Mouse (Mus musculus) retina, embryonic 14.5 days (tissue): ENCODE data around the gene Acan.

Source experiments
- DNase-seq: peaks from one replicate; pipeline ENCODE4 v3.0.0-alpha.2; 2015; ENCODE audit warnings: low spot score

Gene Acan

DNA sequence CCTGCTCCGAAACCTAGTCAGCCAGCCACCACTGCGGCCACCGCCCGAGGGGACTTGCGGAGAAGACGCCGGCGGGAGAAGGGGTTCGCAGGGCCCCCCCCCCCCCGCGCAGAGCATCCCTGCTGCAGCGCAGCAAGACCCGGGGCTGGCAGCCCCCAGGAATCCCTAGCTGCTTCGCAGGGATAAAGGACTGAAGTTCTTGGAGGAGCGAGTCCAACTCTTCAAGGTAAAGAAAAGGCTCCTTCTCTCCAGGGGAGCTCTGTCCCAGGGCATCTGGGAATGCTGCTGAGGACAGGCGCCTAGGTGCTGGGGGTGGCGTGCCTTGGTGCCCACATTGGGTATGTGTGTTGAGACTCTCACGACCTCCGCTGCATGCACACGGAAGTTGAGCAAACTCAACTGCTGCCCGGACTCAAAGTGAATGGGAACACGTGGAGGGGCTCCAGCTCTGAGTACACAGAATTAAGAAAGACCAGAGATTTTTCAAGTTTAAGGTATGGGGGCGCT lies at the start of gene Acan:
Gene Acan (plus strand): TSS at position 101 of the 507 bp plus-strand sequence.
- peak; percentile 12 for DNase-seq

DNA sequence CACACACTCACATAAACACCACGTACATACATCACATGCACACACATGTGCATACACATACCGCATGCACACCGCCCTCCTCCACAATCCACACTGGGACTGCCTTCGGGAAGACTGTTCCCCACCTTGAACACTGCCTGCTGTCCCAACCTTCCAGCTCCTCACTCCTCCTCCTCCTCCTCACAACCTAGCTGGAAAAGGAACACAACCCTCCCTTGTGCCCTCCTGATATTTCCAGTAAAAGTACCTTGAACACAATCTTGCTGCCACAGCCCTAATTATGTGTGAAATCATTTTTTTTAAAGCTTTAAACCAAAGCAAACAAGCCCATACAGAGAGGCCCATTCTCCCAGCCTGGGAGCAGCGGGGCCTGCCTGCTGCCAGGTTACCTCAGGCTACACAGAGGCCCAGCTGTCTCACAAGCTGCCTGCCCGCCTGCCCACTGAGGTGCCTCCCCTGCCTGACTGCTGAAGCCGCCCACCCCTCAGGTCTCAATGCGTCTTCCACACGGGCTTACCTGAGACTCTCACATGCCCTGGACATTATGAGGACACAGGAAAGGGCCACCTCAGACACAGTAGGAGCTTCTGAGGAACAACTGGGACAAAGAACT lies 31.9 kb upstream of the Acan start:
- DNase-seq = no peak

DNA sequence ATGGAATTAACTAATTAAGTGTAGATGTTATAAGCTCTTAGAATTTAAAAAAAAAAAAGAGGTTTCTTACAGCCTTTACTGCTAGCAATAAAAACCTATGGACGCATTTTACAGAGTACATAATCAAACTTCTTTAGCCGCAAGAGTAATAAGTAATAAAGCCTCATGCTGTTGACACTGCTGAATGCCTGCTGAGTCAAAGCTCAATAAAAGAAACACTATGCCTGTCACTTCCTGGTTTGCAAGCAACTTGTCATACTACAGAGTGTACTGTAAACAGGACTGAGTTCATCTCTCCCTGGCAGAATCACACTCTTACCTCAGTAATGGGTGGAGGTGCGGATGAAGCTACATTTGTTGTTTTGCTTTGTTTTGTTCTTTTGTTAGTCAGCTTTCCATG lies 24.1 kb upstream of the Acan start:
- DNase-seq = no peak

GRCm38 (mm10) chr7:79033745-79034144 lies 19.5 kb upstream of the Acan start:
- no peak for DNase-seq

DNA sequence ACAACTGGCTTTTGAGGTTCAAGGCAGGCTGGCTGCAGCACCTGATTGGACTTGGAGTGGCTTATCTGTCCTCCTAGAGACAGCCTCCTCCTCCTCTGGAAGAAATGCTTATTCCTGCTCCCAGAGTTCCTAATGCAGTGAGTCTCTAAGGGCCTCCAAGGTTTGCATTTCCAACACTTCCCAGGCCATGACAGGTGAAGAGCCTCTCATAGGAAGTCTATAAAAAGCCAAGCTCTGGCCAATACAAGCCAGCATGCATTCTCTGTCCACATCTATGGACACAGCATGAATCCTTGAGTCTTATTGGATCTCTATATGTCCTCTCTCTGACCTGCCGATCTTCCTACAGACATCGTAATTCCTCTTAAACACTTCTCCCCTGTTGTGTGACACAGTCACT lies 18.8 kb upstream of the Acan start:
- DNase-seq = no peak

GRCm38 (mm10) chr7:79052081-79052480 lies 1.2 kb upstream of the Acan start:
- DNase-seq = no peak

- DNase-seq = peak; percentile 24
Observed at GRCm38 (mm10) chr7:79052521-79053382, 531 bp upstream of the Acan start.

- peak; percentile 14 for DNase-seq
Observed at GRCm38 (mm10) chr7:79054111-79054510, 828 bp downstream of the Acan start.

DNA sequence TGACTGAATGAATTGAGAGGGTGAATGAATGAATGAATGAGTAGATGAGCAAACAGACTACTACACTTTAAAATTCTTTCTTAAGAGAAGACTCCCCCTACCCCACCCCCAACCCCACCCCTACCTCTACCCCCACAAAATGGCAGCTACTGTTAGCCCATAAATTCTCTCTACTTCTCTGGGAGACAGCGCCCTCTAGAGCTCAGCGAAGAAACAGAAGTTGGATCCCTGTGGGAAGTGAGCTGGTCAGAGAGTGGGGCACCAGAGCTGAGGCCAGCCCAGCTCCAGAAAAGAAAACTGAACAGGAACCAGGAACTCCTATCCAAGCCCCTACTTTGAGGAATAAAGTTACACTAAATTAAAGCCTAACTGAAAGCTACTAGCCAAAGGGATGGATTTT lies 5.3 kb downstream of the Acan start:
- DNase-seq = no peak

GRCm38 (mm10) chr7:79067466-79067865 lies 14.2 kb downstream of the Acan start:
- no peak for DNase-seq

- DNase-seq = no peak
Observed at GRCm38 (mm10) chr7:79068231-79068630, 14.9 kb downstream of the Acan start.

DNA sequence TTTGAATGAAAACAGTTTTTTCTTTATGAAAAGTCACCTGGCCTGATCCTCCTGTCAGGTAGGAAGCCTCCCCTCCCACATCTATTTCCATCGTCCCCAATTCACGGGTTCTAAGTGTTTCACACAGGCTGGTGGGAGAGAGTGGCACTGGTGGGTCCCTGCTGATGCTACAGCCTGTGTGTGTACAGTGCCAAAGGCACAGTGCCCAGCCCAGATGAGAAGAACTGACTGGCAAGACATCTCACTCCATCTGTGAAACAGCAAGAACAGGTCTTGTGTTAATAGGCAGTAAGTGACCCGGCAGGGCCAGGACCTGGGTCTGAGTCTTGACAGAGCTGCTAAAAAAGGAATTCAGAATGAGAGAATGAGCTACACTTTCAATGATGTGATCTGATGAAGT lies 25.9 kb downstream of the Acan start:
- no peak for DNase-seq

GRCm38 (mm10) chr7:79080572-79081399 lies 27.5 kb downstream of the Acan start:
- DNase-seq = peak; percentile 88

- peak; percentile 13 for DNase-seq
Observed at GRCm38 (mm10) chr7:79089111-79089510, 35.8 kb downstream of the Acan start.

DNA sequence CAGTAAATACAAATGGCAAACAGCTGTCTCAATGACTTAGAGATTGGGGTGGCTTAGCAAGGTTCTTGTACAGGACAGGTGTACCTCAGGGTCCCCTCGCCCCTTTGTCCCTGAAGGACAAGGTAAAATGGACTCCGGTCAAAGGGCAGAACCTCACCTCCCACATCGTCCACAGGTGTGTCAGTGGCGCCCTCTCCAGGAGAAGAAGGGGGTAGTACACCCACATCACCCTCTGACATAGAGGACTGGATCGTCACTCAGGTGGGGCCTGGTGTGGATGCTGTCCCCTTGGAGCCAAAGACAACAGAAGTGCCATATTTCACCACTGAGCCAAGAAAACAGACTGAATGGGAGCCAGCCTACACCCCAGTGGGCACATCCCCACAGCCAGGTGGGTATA lies 43.2 kb downstream of the Acan start:
- DNase-seq = no peak

DNA sequence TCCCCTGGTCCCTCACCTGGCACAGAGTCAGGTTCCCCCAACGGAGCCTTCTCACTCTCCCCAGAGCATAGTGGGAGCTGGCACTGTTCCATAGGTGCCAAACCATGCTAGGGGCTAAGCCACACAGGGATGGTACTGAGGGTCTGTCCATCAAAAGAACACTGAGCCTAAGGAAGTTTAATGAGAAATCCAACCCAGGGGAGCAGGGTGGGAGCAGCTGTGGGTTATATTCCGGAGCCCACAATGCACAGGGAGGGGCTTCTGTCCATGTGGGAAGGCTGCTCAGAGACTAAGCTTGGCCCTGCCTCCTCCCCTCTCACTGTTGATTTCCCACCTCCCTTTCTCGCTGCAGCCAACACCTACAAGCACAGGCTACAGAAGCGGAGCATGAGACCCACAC lies 60.6 kb downstream of the Acan start:
- no peak for DNase-seq

GRCm38 (mm10) chr7:79123465-79123864 lies 70.2 kb downstream of the Acan start:
- DNase-seq = no peak

- peak; percentile 61 for DNase-seq
Observed at GRCm38 (mm10) chr7:79129883-79130282, 76.6 kb downstream of the Acan start.

GRCm38 (mm10) chr7:79130385-79130784 lies 77.1 kb downstream of the Acan start:
- no peak for DNase-seq

DNA sequence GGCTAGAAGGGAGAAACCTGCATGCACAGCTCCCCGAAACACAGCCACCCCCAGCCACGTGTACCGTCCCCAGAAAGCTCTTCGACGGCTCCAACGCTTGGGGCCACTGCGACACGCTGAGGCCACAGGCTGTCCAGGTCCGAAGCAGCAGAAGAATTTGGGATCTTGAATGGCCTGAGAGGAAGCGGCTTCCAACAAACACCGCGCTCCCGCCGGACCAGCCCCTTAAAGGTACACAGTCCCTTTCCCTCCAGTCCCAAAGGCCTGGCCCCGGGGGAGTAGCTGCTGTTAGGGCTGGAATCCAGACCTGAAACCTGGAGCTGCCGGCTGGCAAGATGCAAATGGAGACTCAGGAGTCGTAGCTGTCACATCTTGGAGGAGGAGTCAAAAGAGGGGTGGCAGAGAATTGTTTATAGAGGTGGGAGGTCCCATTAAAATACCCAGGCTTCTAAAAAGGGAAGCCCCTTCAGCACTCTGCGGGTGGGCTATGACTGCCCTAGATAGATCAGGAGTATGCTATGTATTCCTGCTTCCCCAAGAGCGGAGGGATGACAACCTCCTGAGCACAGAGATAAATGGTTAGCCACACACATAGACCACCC lies 77.7 kb downstream of the Acan start, which contains the start of gene Hapln3:
Gene Hapln3 (minus strand): TSS at position 176 of the 602 bp plus-strand sequence.
- peak; percentile 67 for DNase-seq

- DNase-seq = no peak
Observed at GRCm38 (mm10) chr7:79133391-79133790, 80.1 kb downstream of the Acan start.

DNA sequence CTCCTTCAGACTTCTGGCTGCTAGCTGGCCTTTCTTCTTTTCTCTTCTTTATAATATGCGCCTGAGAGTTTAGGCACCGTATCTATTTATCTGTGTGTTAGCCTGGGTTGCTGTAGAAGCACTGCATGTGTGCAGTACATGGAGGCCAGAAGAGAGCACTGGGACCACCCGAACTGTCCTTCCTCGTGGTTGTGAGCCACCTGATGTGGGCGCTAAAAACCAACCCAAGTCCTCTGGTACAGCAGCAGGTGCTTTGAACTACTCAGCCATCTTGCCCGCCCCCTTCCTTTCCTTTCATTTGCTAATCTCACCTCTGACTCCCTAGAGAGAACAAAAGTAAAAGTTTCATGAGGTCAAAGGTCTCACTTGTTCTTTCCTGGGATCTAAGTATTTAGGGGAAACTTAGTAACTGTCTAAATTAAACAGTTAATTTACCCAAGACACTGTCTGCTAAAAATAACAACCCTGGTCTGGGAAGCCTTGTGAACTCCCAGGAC lies 86.1 kb downstream of the Acan start:
- no peak for DNase-seq
